Mouse (Mus musculus) midbrain, embryonic 11.5 days (tissue): ENCODE measurements around the gene Trim43c. TPM values are rescaled to one million over a fixed set of nuclear protein-coding genes. Genes with fewer than 3 reads are reported as not detected.
A peak's percentile ranks its signal among the peaks of the same experiment; 100 is the strongest.
"Not testable (repeated sequence)": the region's sequence is repeated elsewhere in the genome, so short reads cannot be mapped to it uniquely, and the experiment has no call there.

Experiments
- ATAC-seq: fragments of 200-750 bp; cut with Nextera tagmentation; 2 replicates; pipeline ENCODE4 v1.8.0; 2017; ENCODE audit warnings: moderate TSS enrichment, moderate library complexity; ENCODE audit not compliant: low FRiP score
- DNase-seq: peaks from one replicate; pipeline ENCODE4 v3.0.0; 2015; ENCODE audit warnings: low spot score; ENCODE audit errors: missing footprints
- H3K27ac ChIP-seq: fragments of 300-500 bp; sonication (generic); 2 replicates; pipeline ENCODE4 v1.5.1; 2014; ENCODE audit warnings: low read depth, low read length
- H3K27me3 ChIP-seq: fragments of 300-500 bp; sonication (generic); 2 replicates; pipeline ENCODE4 v1.6.1; 2014; ENCODE audit warnings: mild to moderate bottlenecking, low read length, moderate library complexity, mixed read lengths; ENCODE audit not compliant: control insufficient read depth, insufficient read depth
- H3K36me3 ChIP-seq: fragments of 300-500 bp; sonication (generic); 2 replicates; pipeline ENCODE4 v1.6.1; 2014; ENCODE audit warnings: mild to moderate bottlenecking, low read length, moderate library complexity, mixed read lengths; ENCODE audit not compliant: control insufficient read depth, insufficient read depth
- H3K4me1 ChIP-seq: fragments of 300-500 bp; sonication (generic); 2 replicates; pipeline ENCODE4 v1.6.1; 2014; ENCODE audit warnings: low read length; ENCODE audit not compliant: control insufficient read depth, insufficient read depth
- H3K4me2 ChIP-seq: fragments of 300-500 bp; sonication (generic); 2 replicates; pipeline ENCODE4 v1.6.1; 2014; ENCODE audit warnings: mild to moderate bottlenecking, moderate library complexity
- H3K4me3 ChIP-seq: fragments of 300-500 bp; sonication (generic); 2 replicates; pipeline ENCODE4 v1.5.1; 2014; ENCODE audit warnings: low read depth, low read length
- H3K9ac ChIP-seq: fragments of 300-500 bp; sonication (generic); 2 replicates; pipeline ENCODE4 v1.6.1; 2014; ENCODE audit warnings: low read length
- H3K9me3 ChIP-seq: fragments of 300-500 bp; sonication (generic); 2 replicates; pipeline ENCODE4 v1.6.1; 2016; ENCODE audit warnings: low read length; ENCODE audit not compliant: control insufficient read depth
- WGBS: fragments of 180-500 bp; shearing (Covaris S2); extraction: QIAGEN DNeasy Blood & Tissue Kit; methylation state at CpG from one replicate; pipeline ENCODE4 v1.1.7; 2014; 5-methylcytosine and 5-hydroxymethylcytosine counted together
- polyA plus RNA-seq: library from polyadenylated mRNA; unstranded; fragments of >200 nt; fragmentation: Nextera tagmentation; extraction: Ambion mirVana; gene quantifications from 2 replicates; pipeline ENCODE4 v1.2.1, GENCODE M21; 2014

Gene Trim43c
- 0.08 and 0.15 TPM in 2 replicates for polyA plus RNA-seq

DNA sequence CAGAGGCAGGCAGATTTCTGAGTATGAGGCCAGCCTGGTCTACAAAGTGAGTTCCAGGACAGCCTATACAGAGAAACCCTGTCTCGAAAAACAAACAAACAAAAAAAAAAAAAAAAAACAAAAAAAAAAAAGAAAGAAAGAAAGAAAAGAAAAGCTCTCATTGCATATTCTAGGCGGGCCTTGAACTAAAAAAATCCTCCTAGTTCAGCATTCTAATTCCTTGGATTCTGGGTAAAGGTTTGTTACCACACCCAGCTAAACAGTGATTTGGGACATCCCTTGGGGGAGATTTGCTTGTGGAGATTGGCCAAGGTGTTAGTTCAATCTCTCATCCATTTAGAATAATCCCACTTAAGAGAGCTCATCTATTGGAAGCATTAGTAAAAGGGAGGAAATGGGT, at the start of gene Trim43c:
TSS of gene Trim43c (plus strand) at position 301 of the 400 bp plus-strand sequence.
- H3K27me3 ChIP-seq, H3K27ac ChIP-seq, DNase-seq, H3K4me1 ChIP-seq, ATAC-seq, H3K4me2 ChIP-seq, H3K4me3 ChIP-seq, H3K36me3 ChIP-seq, H3K9me3 ChIP-seq, H3K9ac ChIP-seq: not testable (repeated sequence)
- WGBS: 76% methylated on average over 2 of the region's 2 CpGs

DNA sequence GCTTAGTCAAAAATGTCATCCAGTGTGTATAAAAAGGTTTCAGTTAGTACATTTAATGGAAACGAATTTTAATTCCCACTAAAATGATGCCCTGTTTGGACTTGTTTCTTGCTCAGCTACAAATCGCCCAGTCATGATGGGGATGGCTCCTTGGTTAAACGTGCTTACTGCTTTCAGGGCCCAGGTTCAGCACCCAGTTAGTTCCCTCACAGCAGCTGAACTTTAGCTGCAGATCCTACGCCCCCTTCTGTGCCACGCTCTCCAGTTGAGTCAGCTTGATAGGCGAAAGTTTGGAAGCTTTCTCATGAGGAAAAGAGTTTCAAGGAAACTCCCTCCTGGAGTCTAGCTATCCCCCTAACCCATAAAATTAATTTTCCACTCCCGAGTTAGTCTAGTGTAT, 14.1 kb downstream of the Trim43c start:
- H3K9me3 ChIP-seq, H3K4me2 ChIP-seq, H3K27me3 ChIP-seq, DNase-seq, ATAC-seq, H3K36me3 ChIP-seq, H3K4me1 ChIP-seq, H3K4me3 ChIP-seq, H3K27ac ChIP-seq, H3K9ac ChIP-seq: not testable (repeated sequence)
- 85% methylated on average over 6 of the region's 7 CpGs for WGBS

DNA sequence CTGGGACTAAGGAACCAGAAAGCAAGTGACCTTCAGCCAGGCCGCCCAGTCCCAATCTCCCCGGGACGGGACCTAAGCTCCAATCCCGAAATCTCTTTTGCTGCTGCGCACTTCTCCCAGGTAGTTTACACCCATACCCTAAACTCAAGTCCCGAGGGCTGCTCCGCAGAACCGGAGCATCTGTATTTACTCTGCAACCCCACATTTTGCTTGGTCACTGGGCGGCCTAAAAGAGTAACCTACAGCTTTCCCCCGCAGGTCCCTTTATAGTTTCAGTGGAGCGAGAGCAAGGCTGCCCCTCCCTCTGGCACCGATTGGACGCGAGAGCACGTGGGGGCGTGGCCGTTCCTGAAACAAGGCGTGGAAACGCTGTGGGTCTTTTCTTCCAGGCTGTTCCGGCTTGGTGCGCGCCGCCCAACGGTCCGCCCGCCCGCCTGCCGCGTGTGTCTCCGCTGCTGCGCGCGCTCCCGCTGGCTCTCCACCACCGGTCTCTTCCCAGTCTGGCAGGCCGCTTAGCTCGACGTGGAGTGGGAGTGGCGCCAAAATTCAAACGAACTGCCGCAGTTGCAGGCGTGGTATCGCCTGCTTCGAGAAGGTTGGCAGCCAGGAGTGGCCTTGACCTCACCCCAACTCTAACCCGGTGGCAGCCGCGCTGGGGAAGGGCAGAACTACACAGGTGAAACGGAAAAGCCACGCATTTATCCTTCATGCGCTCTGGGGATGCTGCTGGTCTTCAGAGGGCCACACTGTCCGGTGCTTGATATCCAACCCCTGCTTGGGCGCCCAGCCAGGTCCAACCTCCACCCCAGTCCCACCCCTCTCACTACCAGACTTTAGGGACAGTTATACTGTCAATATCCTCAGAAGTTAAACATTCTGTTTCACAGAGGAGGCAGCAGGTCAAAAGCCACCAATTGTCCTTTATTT, 19.9 kb downstream of the Trim43c start:
- not testable (repeated sequence) for H3K27ac ChIP-seq, H3K4me1 ChIP-seq, H3K36me3 ChIP-seq, H3K27me3 ChIP-seq, H3K9me3 ChIP-seq
- 2% methylated on average over 45 of the region's 52 CpGs for WGBS
- ATAC-seq (peak; percentile 98), DNase-seq (peak; percentile 97)
- peak overlapping the region; percentile 29 for H3K4me3 ChIP-seq
- H3K9ac ChIP-seq: peak overlapping the region; percentile 45; the same call in 1 of the 2 replicates
- H3K4me2 ChIP-seq: peak overlapping the region; percentile 45

Other genes with a start within 250 kb of the Trim43c start
- 21.8 and 26.6 TPM in 2 replicates for gene Mthfsl, start 118.9 kb upstream of the Trim43c start, polyA plus RNA-seq
- gene Bcl2a1d, start 107.2 kb upstream of the Trim43c start, polyA plus RNA-seq: not detected in 2 replicates
- not detected in 2 replicates for gene Bcl2a1a, start 117.7 kb downstream of the Trim43c start, polyA plus RNA-seq